15 mouse cellular contexts compared by ENCODE assay signal in the genomic region with DNA sequence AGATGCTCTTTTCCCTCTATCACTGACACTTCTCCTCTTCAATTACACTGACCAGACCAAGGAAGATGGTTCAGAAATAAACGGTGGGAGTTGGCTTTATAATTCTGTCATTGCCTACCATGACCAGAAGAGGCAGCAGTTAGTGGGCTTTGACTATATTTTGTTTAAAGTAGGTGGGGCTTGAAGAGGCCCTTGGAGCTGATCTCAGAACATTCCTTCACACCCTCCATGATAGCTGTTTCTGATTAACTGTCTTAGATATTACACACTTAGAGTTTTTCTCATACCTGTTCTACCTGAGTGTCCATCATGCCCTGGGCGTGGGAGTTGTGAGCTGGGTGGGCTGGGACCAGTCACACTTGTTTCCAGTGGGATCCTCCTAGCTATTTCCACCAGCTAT. TPM values are rescaled to one million over a fixed set of nuclear protein-coding genes. Genes with fewer than 3 reads are reported as not detected.
A peak's percentile ranks its signal among the peaks of the same experiment; 100 is the strongest.
DNase-seq lines count a peak whose midpoint lies in the region; ATAC-seq and TF ChIP-seq lines count a peak whose summit lies in the region.
"Had no signal": no experiment of that assay in that cellular context is flagged by ENCODE, and none has a peak within 500 bp of the region (broad histone marks: within the 10 kb centered on the region; RNA-seq: fewer than 3 reads in every experiment).

No protein-coding gene starts in this region.

- no peak for TF ChIP-seq EP300 in heart, postnatal 0 days (IDR thresholded peaks at IDR 0.05; ENCODE audit: low read depth)
- TF ChIP-seq EP300 in liver, postnatal 0 days (IDR thresholded peaks at IDR 0.05; ENCODE audit: low read depth): no peak

- no peaks in the 10 kb centered on the region for H3K27me3 ChIP-seq in heart, postnatal 0 days (ENCODE audit: control insufficient read depth, insufficient read depth, low read length)
- H3K27me3 ChIP-seq in midbrain, postnatal 0 days (ENCODE audit: insufficient read depth, low read length): no peaks in the 10 kb centered on the region
- no peaks in the 10 kb centered on the region for H3K27me3 ChIP-seq in midbrain, embryonic 11.5 days (ENCODE audit: control insufficient read depth, insufficient read depth, low read length)
- no peaks in the 10 kb centered on the region for H3K27me3 ChIP-seq in liver, postnatal 0 days (ENCODE audit: insufficient read depth, low read length)
- H3K27me3 ChIP-seq: kidney, embryonic 15.5 days; neural tube, embryonic 15.5 days had no signal

- TF ChIP-seq CTCF in heart, postnatal 0 days (IDR thresholded peaks at IDR 0.05; ENCODE audit: low read depth): peak; percentile 24; the same call in 1 of the 2 replicates
- peak; percentile 10; the same call in 1 of the 2 replicates for TF ChIP-seq CTCF in midbrain, postnatal 0 days (IDR thresholded peaks at IDR 0.05)
- peak; percentile 40; the same call in 1 of the 2 replicates for TF ChIP-seq CTCF in liver, postnatal 0 days (IDR thresholded peaks at IDR 0.05; ENCODE audit: low read depth)

- H3K27ac ChIP-seq in heart, postnatal 0 days (ENCODE audit: low read depth): no peak overlapping the region
- no peak overlapping the region for H3K27ac ChIP-seq in midbrain, postnatal 0 days (ENCODE audit: low read depth, low read length)
- H3K27ac ChIP-seq in midbrain, embryonic 11.5 days (ENCODE audit: low read depth, low read length): no peak overlapping the region
- H3K27ac ChIP-seq in liver, postnatal 0 days (ENCODE audit: low read depth): no peak overlapping the region
- H3K27ac ChIP-seq: kidney, embryonic 15.5 days; neural tube, embryonic 15.5 days had no signal

- H3K4me2 ChIP-seq in heart, postnatal 0 days (ENCODE audit: low read depth, low read length): no peak overlapping the region
- no peak overlapping the region for H3K4me2 ChIP-seq in midbrain, postnatal 0 days (ENCODE audit: low read depth, low read length, poor library complexity, severe bottlenecking)
- H3K4me2 ChIP-seq in midbrain, embryonic 11.5 days: no peak overlapping the region
- no peak overlapping the region for H3K4me2 ChIP-seq in liver, postnatal 0 days (ENCODE audit: low read depth, low read length)
- H3K4me2 ChIP-seq: kidney, embryonic 15.5 days; neural tube, embryonic 15.5 days had no signal

- H3K4me1 ChIP-seq in heart, postnatal 0 days (ENCODE audit: control insufficient read depth, insufficient read depth): peaks cover 60% of the 10 kb centered on the region
- H3K4me1 ChIP-seq in midbrain, postnatal 0 days (ENCODE audit: insufficient read depth, low read length): peaks cover 8% of the 10 kb centered on the region; the same call in 1 of the 2 replicates
- peaks cover 3% of the 10 kb centered on the region; the same call in 1 of the 2 replicates for H3K4me1 ChIP-seq in midbrain, embryonic 11.5 days (ENCODE audit: control insufficient read depth, insufficient read depth, low read length)
- H3K4me1 ChIP-seq in liver, postnatal 0 days (ENCODE audit: insufficient read depth): peaks cover 12% of the 10 kb centered on the region

- H3K4me3 ChIP-seq in heart, postnatal 0 days (ENCODE audit: low read depth, low read length): no peak overlapping the region
- H3K4me3 ChIP-seq in midbrain, postnatal 0 days (ENCODE audit: low read depth, low read length): no peak overlapping the region
- H3K4me3 ChIP-seq in midbrain, embryonic 11.5 days (ENCODE audit: low read depth, low read length): no peak overlapping the region
- no peak overlapping the region for H3K4me3 ChIP-seq in liver, postnatal 0 days (ENCODE audit: low read depth, low read length)
- H3K4me3 ChIP-seq: kidney, embryonic 15.5 days; neural tube, embryonic 15.5 days had no signal

- H3K9me3 ChIP-seq in heart, postnatal 0 days (replicated peaks; ENCODE audit: control insufficient read depth, low read length): no peaks in the 10 kb centered on the region
- H3K9me3 ChIP-seq in midbrain, postnatal 0 days (ENCODE audit: low read length): no peaks in the 10 kb centered on the region
- no peaks in the 10 kb centered on the region for H3K9me3 ChIP-seq in midbrain, embryonic 11.5 days (ENCODE audit: control insufficient read depth, low read length)
- H3K9me3 ChIP-seq in liver, postnatal 0 days (ENCODE audit: low read length): no peaks in the 10 kb centered on the region
- H3K9me3 ChIP-seq: kidney, embryonic 15.5 days; neural tube, embryonic 15.5 days had no signal

- H3K9ac ChIP-seq in heart, postnatal 0 days (replicated peaks; ENCODE audit: low read depth, low read length): no peak overlapping the region
- H3K9ac ChIP-seq in midbrain, postnatal 0 days (replicated peaks; ENCODE audit: low read length, poor library complexity, severe bottlenecking): no peak overlapping the region
- no peak overlapping the region for H3K9ac ChIP-seq in midbrain, embryonic 11.5 days (ENCODE audit: low read length)
- H3K9ac ChIP-seq in liver, postnatal 0 days (replicated peaks): no peak overlapping the region
- H3K9ac ChIP-seq: forebrain, postnatal 0 days; kidney, embryonic 15.5 days; neural tube, embryonic 15.5 days had no signal

- 74% methylated on average over 2 of the region's 2 CpGs for WGBS in heart, postnatal 0 days
- WGBS in midbrain, postnatal 0 days: 84% methylated on average over 2 of the region's 2 CpGs
- 82% methylated on average over 2 of the region's 2 CpGs for WGBS in midbrain, embryonic 11.5 days
- 71% methylated on average over 2 of the region's 2 CpGs for WGBS in liver, postnatal 0 days (ENCODE audit: insufficient replicate concordance)

- no peak for DNase-seq in heart, postnatal 0 days (ENCODE audit: low spot score)
- DNase-seq in heart, postnatal 4 days: no peak
- DNase-seq in midbrain, postnatal 0 days (ENCODE audit: low spot score): no peak
- DNase-seq in midbrain, embryonic 11.5 days (ENCODE audit: low spot score, missing footprints): no peak
- no peak for DNase-seq in liver, postnatal 0 days
- DNase-seq in spleen, postnatal 14 days (ENCODE audit: low spot score in 2 of 2): no peak
- DNase-seq in embryo, embryonic 10.5 days (ENCODE audit: low spot score): no peak
- DNase-seq: cerebellum, adult 11-12 months; forebrain, postnatal 0 days; retina, postnatal 1 day had no signal

- ATAC-seq in heart, postnatal 0 days (ENCODE audit: insufficient read depth, low read depth): no peak
- ATAC-seq in midbrain, postnatal 0 days (ENCODE audit: low FRiP score): no peak
- ATAC-seq in midbrain, embryonic 11.5 days (ENCODE audit: low FRiP score): no peak
- ATAC-seq in liver, postnatal 0 days: no peak
- no peak for ATAC-seq in erythroblast, adult 5-6 weeks (replicated peaks; ENCODE audit: low FRiP score, poor library complexity, severe bottlenecking)

- H3K36me3 ChIP-seq in heart, postnatal 0 days (replicated peaks; ENCODE audit: control insufficient read depth, insufficient read depth, low read length): peaks cover 13% of the 10 kb centered on the region
- H3K36me3 ChIP-seq in midbrain, postnatal 0 days (ENCODE audit: insufficient read depth, low read length): no peaks in the 10 kb centered on the region
- no peaks in the 10 kb centered on the region for H3K36me3 ChIP-seq in midbrain, embryonic 11.5 days (ENCODE audit: control insufficient read depth, insufficient read depth, low read length)
- H3K36me3 ChIP-seq in liver, postnatal 0 days (replicated peaks; ENCODE audit: insufficient read depth, low read length): no peaks in the 10 kb centered on the region
- H3K36me3 ChIP-seq: neural tube, embryonic 15.5 days had no signal

RNA-seq across cellular contexts. Expression of a gene that starts 28.5 kb away (rescaled TPM):
- 164 and 257 TPM in 2 replicates for total RNA-seq in heart, postnatal 0 days (2014; rRNA removed; ENCODE audit: low replicate concordance)
- polyA plus RNA-seq in heart, postnatal 0 days (2015; fragmentation: Nextera tagmentation; extraction: Ambion mirVana): 57.0 and 66.0 TPM in 2 replicates
- 100 to 1,000 TPM; 139 to 143 TPM for total RNA-seq in heart, postnatal 4 days (2021)
- 105 and 133 TPM in 2 replicates for total RNA-seq in midbrain, postnatal 0 days (2014; rRNA removed)
- polyA plus RNA-seq in midbrain, postnatal 0 days (2015; fragmentation: Nextera tagmentation; extraction: Ambion mirVana): 39.1 and 47.3 TPM in 2 replicates
- polyA plus RNA-seq in midbrain, embryonic 11.5 days (2014; fragmentation: Nextera tagmentation; extraction: Ambion mirVana): 20.2 and 20.7 TPM in 2 replicates
- 6.4 and 7.9 TPM in 2 replicates for polyA plus RNA-seq in liver, postnatal 0 days (2015; fragmentation: Nextera tagmentation; extraction: Ambion mirVana)
- total RNA-seq in erythroblast, adult 5-6 weeks (2015; ENCODE audit: low replicate concordance): 0.42 TPM in 1 of 2 replicates, not detected in the other
- total RNA-seq in erythroblast, adult 5-6 weeks (2017; ENCODE audit: low replicate concordance): 0.77 and 0.84 TPM in 2 replicates
- total RNA-seq: MEL; monocyte, adult 5-6 weeks had no signal

Comparison
In these comparisons a context has a peak if more than half of its experiments do, and no peak if none do; other contexts are left out.
1. RNA of a gene that starts 28.5 kb away (total RNA-seq): 164 to 257 TPM in heart, postnatal 0 days, 139 to 143 TPM in heart, postnatal 4 days and 105 to 133 TPM in midbrain, postnatal 0 days; 0.42 to 0.84 TPM in erythroblast, adult 5-6 weeks; every median in the first group is over 10 times any median in the second.
2. Peak in every context shown above with its lines, with median percentiles within 50 percentile points of each other: CTCF ChIP-seq.